Mouse (Mus musculus): ENCODE measurements around the gene Dyrk1a.

DNA sequence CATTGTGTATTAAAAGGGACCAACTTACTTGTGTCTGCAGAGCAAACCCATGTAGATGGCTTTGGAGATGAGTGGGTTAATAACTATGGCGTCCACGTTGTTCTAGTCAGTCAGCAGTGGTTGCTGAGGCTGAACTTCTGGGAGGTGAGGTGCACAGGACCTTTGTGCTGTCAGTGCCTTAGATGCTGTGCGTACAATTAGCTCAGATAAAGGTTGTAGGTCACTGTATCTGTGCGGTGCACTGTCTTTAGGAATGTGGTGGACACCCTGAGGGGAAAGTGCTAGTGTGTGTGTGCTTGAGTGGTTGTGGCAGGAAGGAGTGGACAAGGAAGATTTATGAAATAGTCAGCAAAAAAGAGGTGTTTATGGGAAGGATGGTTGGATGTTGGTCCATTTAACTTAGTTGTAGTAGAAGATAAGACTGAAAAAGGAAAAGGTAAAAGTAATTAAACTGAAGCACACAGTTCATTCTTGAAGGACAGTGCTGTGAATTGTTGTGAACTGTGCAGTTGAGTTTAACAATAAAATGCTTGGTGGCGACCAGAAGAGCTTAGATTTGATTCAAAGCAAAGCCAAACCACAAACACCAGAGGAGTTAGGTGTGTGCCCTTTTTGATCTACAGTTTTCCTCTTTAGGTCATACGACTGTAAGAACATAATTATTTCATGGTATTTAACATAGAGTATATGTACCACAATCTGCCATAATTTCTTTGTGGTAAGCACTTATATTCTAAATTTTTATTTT is 30.3 kb downstream of the Dyrk1a start:
- TF ChIP-seq POLR2A (IDR thresholded peaks at IDR 0.05; ENCODE audit: insufficient read depth, low read depth, low read length) (no peak), CTCF (IDR thresholded peaks at IDR 0.05) (no peak), EP300 (IDR thresholded peaks at IDR 0.05; ENCODE audit: insufficient read depth, low read depth, low read length) (no peak)

Data from heart, adult 2 months (tissue).